Mouse (Mus musculus) liver, embryonic 14.5 days (tissue): ENCODE results near the gene Mrpl20.

ENCODE experiments used
- CTCF ChIP-seq: IDR thresholded peaks from 2 replicates; pipeline ENCODE4 v1.5.1; 2016; ENCODE audit warnings: antibody characterized with exemption, low read depth, control low read depth
- EP300 ChIP-seq: IDR thresholded peaks from 2 replicates; pipeline ENCODE4 v1.6.1; 2016; ENCODE audit warnings: antibody characterized with exemption, low read depth

- TF ChIP-seq CTCF (no peak), EP300 (no peak)
Measured at GRCm38 (mm10) chr4:155790650-155791161, 12.0 kb upstream of the Mrpl20 start.
